Mouse (Mus musculus) MEL (cell line): ENCODE results near the gene Lhb. TPM values are rescaled to one million over a fixed set of nuclear protein-coding genes. Genes with fewer than 3 reads are reported as not detected.
A peak's percentile ranks its signal among the peaks of the same experiment; 100 is the strongest.

Experiments used
- CTCF ChIP-seq, 3 experiments: IDR thresholded peaks in 2 of 3; conservative IDR thresholded peaks in 1 of 3; 2 replicates each; pipeline ENCODE4 v1.5.1; 2011 to 2012; ENCODE audit warnings: low read length in 3 of 3, low read depth in 2 of 3, mild to moderate bottlenecking in 2 of 3, improper control_type of control experiment in 1 of 3, inconsistent platforms in 1 of 3, mixed read lengths in 1 of 3, moderate library complexity in 1 of 3; ENCODE audit not compliant: control insufficient read depth in 1 of 3, insufficient read depth in 1 of 3, poor library complexity in 1 of 3, severe bottlenecking in 1 of 3
- ETS1 ChIP-seq: IDR thresholded peaks from 2 replicates; pipeline ENCODE4 v1.6.1; 2012; ENCODE audit warnings: low read depth, mild to moderate bottlenecking, inconsistent platforms, low read length, improper control_type of control experiment, moderate library complexity
- GABPA ChIP-seq: IDR thresholded peaks from 2 replicates; pipeline ENCODE4 v1.6.1; 2012; ENCODE audit warnings: low read depth, mild to moderate bottlenecking, inconsistent platforms, low read length, improper control_type of control experiment, moderate library complexity
- polyA plus RNA-seq, 2 experiments: library from polyadenylated mRNA; stranded (reverse) in 1 of 2; unstranded in 1 of 2; fragments of >175 nt in 1 of 2; fragments of >200 nt in 1 of 2; gene quantifications; 2 replicates each; pipeline versions ENCODE4 v1.2.1 to v1.2.4; 2012; ENCODE audit warnings: low replicate concordance in 2 of 2, low read depth in 1 of 2; ENCODE audit not compliant: insufficient read length in 2 of 2, insufficient read depth in 1 of 2, missing spikeins in 1 of 2
- total RNA-seq: library from RNA; depleted of rRNA; stranded (reverse); fragments of 300-350 nt; gene quantifications from 2 replicates; pipeline ENCODE4 v1.2.3, GENCODE M21; 2012; rRNA removed

The Lhb gene
- total and polyA plus RNA-seq, 3 experiments, result 0.19 to 0.28 TPM; not detected in 1

- TF ChIP-seq GABPA (no peak), ETS1 (0 out of 2 replicates have a peak, but pooled peaks have one; percentile 10), CTCF (IDR thresholded peaks at IDR 0.05 in 2 of 3, conservative IDR thresholded peaks at IDR 0.05 in 1 of 3; ENCODE audit: control insufficient read depth in 1 of 3, insufficient read depth in 1 of 3, low read depth in 2 of 3, low read length in 3 of 3, poor library complexity in 1 of 3, severe bottlenecking in 1 of 3) (peak; percentile 46 to 90 (median 82))
Observed at GRCm38 (mm10) chr7:45470869-45471268, 50.2 kb downstream of the Lhb start (continued).

Other genes starting within 250 kb of the Lhb start
Only the 30 nearest of the 33 such genes appear.
- 0.16 and 0.27 TPM in 2 replicates for gene Ccdc155, start 215.9 kb upstream of the Lhb start, total RNA-seq
- under 1 TPM in 1 of 2 experiments, not detected in 1; 0.38 TPM for gene Ccdc155, start 215.9 kb upstream of the Lhb start, polyA plus RNA-seq
- 8.5 and 9.2 TPM in 2 replicates for gene Dkkl1, start 208.7 kb upstream of the Lhb start, total RNA-seq
- 10 to 100 TPM in 1 of 2 experiments, not detected in 1; 32.0 TPM for gene Dkkl1, start 208.7 kb upstream of the Lhb start, polyA plus RNA-seq
- gene Tead2, start 205.1 kb upstream of the Lhb start, total RNA-seq, result 0.19 TPM in 1 of 2 replicates, not detected in the other
- under 1 TPM in 1 of 2 experiments, not detected in 1; 0.38 TPM for gene Tead2, start 205.1 kb upstream of the Lhb start, polyA plus RNA-seq
- gene Cd37, start 181.7 kb upstream of the Lhb start, total RNA-seq, result 17.2 and 22.4 TPM in 2 replicates
- gene Cd37, start 181.7 kb upstream of the Lhb start, polyA plus RNA-seq, result 100 to 1,000 TPM in 1 of 2 experiments, not detected in 1; 111 TPM
- not detected in 2 replicates for gene Slc6a16, start 179.7 kb upstream of the Lhb start, total RNA-seq
- gene Slc6a16, start 179.7 kb upstream of the Lhb start, polyA plus RNA-seq, result not detected
- not detected in 2 replicates for gene Slc6a21, start 143.3 kb upstream of the Lhb start, total RNA-seq
- gene Slc6a21, start 143.3 kb upstream of the Lhb start, polyA plus RNA-seq, result not detected
- 4.5 and 4.8 TPM in 2 replicates for gene Trpm4, start 87.0 kb upstream of the Lhb start, total RNA-seq
- 1 to 10 TPM in 1 of 2 experiments, not detected in 1; 6.9 TPM for gene Trpm4, start 87.0 kb upstream of the Lhb start, polyA plus RNA-seq
- not detected in 2 replicates for gene Hrc, start 85.5 kb upstream of the Lhb start, total RNA-seq
- under 1 TPM in 1 of 2 experiments, not detected in 1; 0.22 TPM for gene Hrc, start 85.5 kb upstream of the Lhb start, polyA plus RNA-seq
- 3.0 and 3.4 TPM in 2 replicates for gene Ppfia3, start 53.8 kb upstream of the Lhb start, total RNA-seq
- 1 to 10 TPM in 1 of 2 experiments, not detected in 1; 5.9 TPM for gene Ppfia3, start 53.8 kb upstream of the Lhb start, polyA plus RNA-seq
- 1.3 and 1.4 TPM in 2 replicates for gene Lin7b, start 50.2 kb upstream of the Lhb start, total RNA-seq
- 1 to 10 TPM in 1 of 2 experiments, not detected in 1; 3.8 TPM for gene Lin7b, start 50.2 kb upstream of the Lhb start, polyA plus RNA-seq
- 260 and 272 TPM in 2 replicates for gene Snrnp70, start 25.1 kb upstream of the Lhb start, total RNA-seq
- 1,000 to 10,000 TPM in 1 of 2 experiments, 100 to 1,000 TPM in 1; 588 to 1,478 TPM for gene Snrnp70, start 25.1 kb upstream of the Lhb start, polyA plus RNA-seq
- gene Kcna7, start 15.2 kb upstream of the Lhb start, total RNA-seq, result 0.07 TPM in 1 of 2 replicates, not detected in the other
- gene Kcna7, start 15.2 kb upstream of the Lhb start, polyA plus RNA-seq, result under 1 TPM in 1 of 2 experiments, not detected in 1; 0.06 TPM
- 0.54 and 0.92 TPM in 2 replicates for gene Ntf5, start 7.1 kb upstream of the Lhb start, total RNA-seq
- 1 to 10 TPM in 1 of 2 experiments, not detected in 1; 1.9 TPM for gene Ntf5, start 7.1 kb upstream of the Lhb start, polyA plus RNA-seq
- 12.8 and 15.0 TPM in 2 replicates for gene Gys1, start 14.0 kb downstream of the Lhb start, total RNA-seq
- gene Gys1, start 14.0 kb downstream of the Lhb start, polyA plus RNA-seq, result 10 to 100 TPM in 1 of 2 experiments, not detected in 1; 46.9 TPM
- 434 and 469 TPM in 2 replicates for gene Ruvbl2, start 17.3 kb downstream of the Lhb start, total RNA-seq
- 100 to 1,000 TPM in 1 of 2 experiments, not detected in 1; 758 TPM for gene Ruvbl2, start 17.3 kb downstream of the Lhb start, polyA plus RNA-seq
- 1,416 and 1,470 TPM in 2 replicates for gene Ftl1, start 39.1 kb downstream of the Lhb start, total RNA-seq
- gene Ftl1, start 39.1 kb downstream of the Lhb start, polyA plus RNA-seq, result 1,000 to 10,000 TPM in 1 of 2 experiments, not detected in 1; 2,290 TPM
- gene Bax, start 46.1 kb downstream of the Lhb start, total RNA-seq, result 105 and 130 TPM in 2 replicates
- 100 to 1,000 TPM; 205 to 778 TPM for gene Bax, start 46.1 kb downstream of the Lhb start, polyA plus RNA-seq
- gene Tulp2, start 61.1 kb downstream of the Lhb start, total RNA-seq, result 0.56 and 1.1 TPM in 2 replicates
- gene Tulp2, start 61.1 kb downstream of the Lhb start, polyA plus RNA-seq, result 1 to 10 TPM in 1 of 2 experiments, not detected in 1; 1.2 TPM
- gene Gm45808, start 66.0 kb downstream of the Lhb start, total RNA-seq, result not detected in 2 replicates
- gene Gm45808, start 66.0 kb downstream of the Lhb start, polyA plus RNA-seq, result not detected
- 0.08 and 0.10 TPM in 2 replicates for gene Dhdh, start 68.0 kb downstream of the Lhb start, total RNA-seq
- gene Dhdh, start 68.0 kb downstream of the Lhb start, polyA plus RNA-seq, result 1 to 10 TPM in 1 of 2 experiments, not detected in 1; 1.6 TPM
- gene Nucb1, start 89.6 kb downstream of the Lhb start, total RNA-seq, result 196 and 224 TPM in 2 replicates
- 100 to 1,000 TPM in 1 of 2 experiments, 10 to 100 TPM in 1; 92.3 to 343 TPM for gene Nucb1, start 89.6 kb downstream of the Lhb start, polyA plus RNA-seq
- 27.0 and 27.2 TPM in 2 replicates for gene Ppp1r15a, start 105.4 kb downstream of the Lhb start, total RNA-seq
- 10 to 100 TPM in 1 of 2 experiments, not detected in 1; 78.0 TPM for gene Ppp1r15a, start 105.4 kb downstream of the Lhb start, polyA plus RNA-seq
- gene Plekha4, start 105.5 kb downstream of the Lhb start, total RNA-seq, result 0.12 and 0.36 TPM in 2 replicates
- gene Plekha4, start 105.5 kb downstream of the Lhb start, polyA plus RNA-seq, result under 1 TPM in 1 of 2 experiments, not detected in 1; 0.65 TPM
- 1.8 and 2.0 TPM in 2 replicates for gene Hsd17b14, start 134.1 kb downstream of the Lhb start, total RNA-seq
- 1 to 10 TPM in 1 of 2 experiments, not detected in 1; 9.3 TPM for gene Hsd17b14, start 134.1 kb downstream of the Lhb start, polyA plus RNA-seq
- 47.4 and 49.4 TPM in 2 replicates for gene Bcat2, start 149.3 kb downstream of the Lhb start, total RNA-seq
- 100 to 1,000 TPM in 1 of 2 experiments, not detected in 1; 140 TPM for gene Bcat2, start 149.3 kb downstream of the Lhb start, polyA plus RNA-seq
- gene Fgf21, start 194.7 kb downstream of the Lhb start, total RNA-seq, result not detected in 2 replicates
- not detected for gene Fgf21, start 194.7 kb downstream of the Lhb start, polyA plus RNA-seq
- gene Fut1, start 196.5 kb downstream of the Lhb start, total RNA-seq, result 0.07 TPM in 1 of 2 replicates, not detected in the other
- under 1 TPM in 1 of 2 experiments, not detected in 1; 0.04 TPM for gene Fut1, start 196.5 kb downstream of the Lhb start, polyA plus RNA-seq
- not detected in 2 replicates for gene Izumo1, start 201.0 kb downstream of the Lhb start, total RNA-seq
- under 1 TPM in 1 of 2 experiments, not detected in 1; 0.04 TPM for gene Izumo1, start 201.0 kb downstream of the Lhb start, polyA plus RNA-seq
- gene Rasip1, start 206.7 kb downstream of the Lhb start, total RNA-seq, result 1.1 TPM in 2 replicates
- under 1 TPM in 1 of 2 experiments, not detected in 1; 0.65 TPM for gene Rasip1, start 206.7 kb downstream of the Lhb start, polyA plus RNA-seq
- not detected in 2 replicates for gene Mamstr, start 219.2 kb downstream of the Lhb start, total RNA-seq
- not detected for gene Mamstr, start 219.2 kb downstream of the Lhb start, polyA plus RNA-seq